Mouse (Mus musculus) spleen, postnatal 0 days (tissue): Measurements from ENCODE around the gene Ube2g2. TPM values are rescaled to one million over a fixed set of nuclear protein-coding genes. Genes with fewer than 3 reads are reported as not detected.

Source experiments
- microRNA counts: library from miRNA; unstranded; fragments of <30 nt; microRNA quantifications from one replicate; lab custom pipeline; 2015
- polyA plus RNA-seq: library from polyadenylated mRNA; unstranded; fragments of >200 nt; fragmentation: Nextera tagmentation; extraction: Ambion mirVana; gene quantifications from 2 replicates; pipeline ENCODE4 v1.2.1, GENCODE M21; 2015

Ube2g2 gene
- polyA plus RNA-seq: 41.2 and 42.6 TPM in 2 replicates

DNA sequence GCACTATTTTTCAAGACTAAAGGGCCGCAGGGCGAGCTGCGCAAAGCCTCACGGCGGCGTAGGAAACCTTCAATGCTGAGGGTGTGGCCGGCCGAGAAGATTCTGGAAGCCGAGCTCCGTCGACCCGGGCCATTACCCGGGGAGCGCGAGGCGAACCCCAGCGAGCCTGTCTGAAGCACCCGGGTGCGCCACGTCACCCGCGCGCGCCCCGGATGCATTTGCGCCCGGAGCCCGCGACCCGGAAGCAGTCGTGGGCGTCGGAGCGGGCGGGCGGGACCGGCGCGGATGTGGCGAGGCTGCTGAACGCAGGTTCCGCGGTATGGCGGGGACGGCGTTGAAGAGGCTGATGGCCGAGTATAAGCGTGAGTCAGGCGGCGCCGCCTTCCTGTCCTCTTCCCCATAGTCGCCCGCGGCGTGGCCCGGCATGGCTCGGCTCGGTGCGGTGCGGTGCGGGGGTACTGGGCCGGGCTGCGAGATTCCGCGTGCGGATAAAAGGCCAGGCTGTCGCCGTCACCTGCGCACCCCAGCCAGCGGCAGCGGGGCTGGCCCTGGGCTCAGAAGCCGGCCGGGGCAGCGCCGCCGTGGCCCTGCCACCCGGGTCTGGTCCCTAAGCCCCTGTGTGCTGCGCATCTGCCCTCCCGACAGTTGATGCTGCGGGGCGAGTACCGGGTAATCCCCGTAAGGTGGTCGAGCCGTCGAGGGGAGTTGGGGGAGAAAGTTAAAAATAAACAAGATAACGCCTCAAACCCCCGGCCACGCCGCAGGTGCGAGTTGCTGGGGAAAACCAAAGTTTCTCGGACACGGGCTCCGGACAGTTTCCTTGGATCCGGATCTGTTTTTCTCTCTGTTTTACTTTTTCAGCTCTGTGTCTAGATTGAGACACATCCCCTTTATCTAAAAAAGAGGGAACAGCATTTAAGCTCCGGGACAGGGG is at the start of gene Ube2g2:
Gene Ube2g2 (plus strand): TSS at position 221 of the 934 bp plus-strand sequence.

DNA sequence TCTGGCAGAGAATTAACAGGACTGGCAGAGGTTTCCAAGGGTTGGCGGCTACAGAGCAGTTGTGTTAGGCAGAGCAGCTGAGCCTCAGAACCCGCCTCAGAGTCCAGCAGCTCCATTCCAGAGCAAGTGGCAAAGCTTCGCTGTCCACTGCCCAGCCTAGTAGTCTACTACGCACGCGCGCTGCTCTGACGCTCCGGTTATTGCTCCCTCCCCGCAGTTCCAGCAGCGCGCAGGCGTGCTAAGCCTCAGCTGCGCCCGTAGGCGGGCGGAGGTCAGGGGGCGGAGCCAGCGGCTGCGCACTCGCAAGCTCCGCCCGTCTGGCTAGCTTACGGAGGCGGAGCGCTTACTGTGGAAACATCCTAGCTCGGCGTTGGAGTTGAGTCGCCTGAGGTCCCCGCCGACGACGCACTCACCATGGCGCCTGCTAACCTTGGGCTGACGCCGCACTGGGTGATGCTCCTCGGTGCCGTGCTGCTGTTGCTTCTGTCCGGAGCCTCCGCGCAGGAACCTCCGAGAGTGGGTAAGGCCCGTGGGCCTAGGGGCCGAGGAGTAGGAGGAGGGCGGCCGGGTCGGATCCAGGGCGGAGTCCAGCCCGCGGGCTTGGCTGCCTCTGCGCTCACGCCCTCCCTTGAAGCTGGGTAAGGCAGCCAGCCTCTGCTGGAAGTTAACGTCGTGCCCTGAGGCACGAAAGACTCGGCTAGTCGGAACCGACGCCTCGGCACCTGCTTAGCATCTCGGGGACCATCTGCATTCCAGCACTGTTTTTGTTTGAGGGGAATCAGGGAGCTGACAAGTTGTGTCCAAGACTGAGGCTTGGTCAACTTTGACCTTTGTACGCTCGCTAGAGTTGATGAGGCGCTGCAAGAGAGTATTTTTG is 40.4 kb upstream of the Ube2g2 start, which contains the start of gene Pttg1ip:
Gene Pttg1ip (plus strand): TSS at position 313 of the 877 bp plus-strand sequence.

GRCm38 (mm10) chr10:77605908-77606826 is 15.9 kb upstream of the Ube2g2 start, which contains the start of the genes Sumo3 and Gm49325:
Gene Sumo3 (plus strand): TSS chr10:77606097.
Gene Gm49325 (plus strand): TSS chr10:77606197.

DNA sequence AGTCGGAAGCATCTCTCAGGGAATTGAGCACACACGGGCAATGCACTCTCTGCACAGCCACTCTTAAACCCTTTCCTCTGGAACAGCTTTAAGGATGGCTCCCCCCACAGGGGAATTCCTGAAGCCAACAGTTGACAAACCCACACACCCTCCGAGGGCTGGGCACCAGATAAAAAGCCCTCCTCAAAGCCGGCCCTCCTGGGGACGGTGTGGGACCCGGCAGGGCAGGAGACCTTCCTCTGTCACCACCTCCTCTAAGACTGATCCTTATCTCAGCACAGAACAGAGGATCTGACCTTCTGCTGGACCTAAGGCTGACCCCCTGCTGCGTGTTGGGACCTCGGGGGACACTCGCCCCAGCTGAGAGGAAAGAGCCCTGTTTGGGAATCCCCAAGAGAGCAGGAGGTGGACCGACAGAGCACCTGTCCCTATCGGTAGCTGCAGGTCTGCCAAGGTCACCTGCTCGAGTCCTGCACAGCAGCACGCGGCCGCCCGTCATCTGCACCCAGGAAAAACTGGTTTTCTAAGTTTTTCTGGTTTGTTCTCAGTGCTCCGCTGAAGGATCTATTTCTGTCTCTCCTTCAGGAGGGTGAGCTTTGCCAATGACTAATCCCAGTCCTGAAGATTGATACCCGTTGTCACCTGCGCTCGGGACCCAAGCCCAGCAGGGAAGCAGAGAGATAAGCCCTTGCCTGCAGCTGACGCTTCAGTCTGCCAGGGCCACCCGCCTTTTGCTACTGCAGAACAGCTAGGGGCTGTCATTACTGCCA is 64.0 kb downstream of the Ube2g2 start, which contains the start of gene Tspear:
Gene Tspear (plus strand): TSS at position 675 of the 770 bp plus-strand sequence.

DNA sequence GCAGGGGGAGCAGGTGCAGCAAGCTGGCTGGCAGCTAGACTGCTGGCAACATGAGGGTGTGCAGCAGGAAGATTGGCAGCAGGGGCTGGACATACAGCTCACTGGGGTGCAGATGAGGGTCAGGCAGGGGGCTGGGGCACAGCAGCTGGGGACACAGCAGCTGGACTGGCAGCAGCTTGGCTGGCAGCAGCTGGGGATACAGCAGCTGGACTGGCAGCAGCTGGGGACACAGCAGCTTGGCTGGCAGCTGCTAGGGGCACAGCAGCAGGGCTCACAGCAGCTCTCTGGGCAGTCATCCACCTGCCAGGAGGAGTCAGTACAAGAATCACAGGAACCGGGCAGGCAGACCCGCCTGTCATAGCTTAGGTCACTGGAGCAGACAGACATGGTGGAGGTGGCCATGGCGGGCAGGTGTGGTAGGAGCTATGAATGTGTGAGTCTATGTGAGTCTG is 68.3 kb downstream of the Ube2g2 start, which contains the start of gene Gm19402:
Gene Gm19402 (minus strand): TSS at position 402 of the 452 bp plus-strand sequence.

MicroRNAs within 50 kb of the gene (microRNA counts, 519-probe panel; counts per million panel counts)
- microRNA mmu-miR-1930 (lab: Ali Mortazavi, UCI): 88.3 counts per million

Other genes starting within 250 kb of the Ube2g2 start
- gene Adarb1, start 204.0 kb upstream of the Ube2g2 start, polyA plus RNA-seq: 1.8 and 2.9 TPM in 2 replicates
- gene Fam207a, start 106.5 kb upstream of the Ube2g2 start, polyA plus RNA-seq: 23.5 and 23.9 TPM in 2 replicates
- gene Itgb2, start 92.0 kb upstream of the Ube2g2 start, polyA plus RNA-seq: 36.5 and 50.0 TPM in 2 replicates
- 71.1 and 81.7 TPM in 2 replicates for gene Pttg1ip, start 40.6 kb upstream of the Ube2g2 start, polyA plus RNA-seq
- gene Sumo3, start 16.2 kb upstream of the Ube2g2 start, polyA plus RNA-seq: 163 and 182 TPM in 2 replicates
- gene Gm49325, start 16.1 kb upstream of the Ube2g2 start, polyA plus RNA-seq: 5.2 and 12.6 TPM in 2 replicates
- gene Tspear, start 64.3 kb downstream of the Ube2g2 start, polyA plus RNA-seq: 0.10 TPM in 1 of 2 replicates, not detected in the other
- not detected in 2 replicates for gene Gm19402, start 68.5 kb downstream of the Ube2g2 start, polyA plus RNA-seq
- not detected in 2 replicates for gene Gm9508, start 75.0 kb downstream of the Ube2g2 start, polyA plus RNA-seq
- gene Gm10272, start 84.4 kb downstream of the Ube2g2 start, polyA plus RNA-seq: not detected in 2 replicates
- gene Gm10024, start 89.2 kb downstream of the Ube2g2 start, polyA plus RNA-seq: not detected in 2 replicates
- not detected in 2 replicates for gene Gm10142, start 93.5 kb downstream of the Ube2g2 start, polyA plus RNA-seq
- not detected in 2 replicates for gene Krtap12-1, start 98.3 kb downstream of the Ube2g2 start, polyA plus RNA-seq
- not detected in 2 replicates for gene Gm10100, start 104.2 kb downstream of the Ube2g2 start, polyA plus RNA-seq
- not detected in 2 replicates for gene Gm18596, start 120.4 kb downstream of the Ube2g2 start, polyA plus RNA-seq
- not detected in 2 replicates for gene Gm9736, start 129.1 kb downstream of the Ube2g2 start, polyA plus RNA-seq
- gene Gm3233, start 137.4 kb downstream of the Ube2g2 start, polyA plus RNA-seq: not detected in 2 replicates
- not detected in 2 replicates for gene Gm3238, start 149.1 kb downstream of the Ube2g2 start, polyA plus RNA-seq
- gene Gm7138, start 154.7 kb downstream of the Ube2g2 start, polyA plus RNA-seq: not detected in 2 replicates
- not detected in 2 replicates for gene Gm3250, start 160.3 kb downstream of the Ube2g2 start, polyA plus RNA-seq
- gene Gm7137, start 165.9 kb downstream of the Ube2g2 start, polyA plus RNA-seq: not detected in 2 replicates
- not detected in 2 replicates for gene Gm9639, start 172.8 kb downstream of the Ube2g2 start, polyA plus RNA-seq
- not detected in 2 replicates for gene Gm19668, start 176.9 kb downstream of the Ube2g2 start, polyA plus RNA-seq
- gene Gm9507, start 189.6 kb downstream of the Ube2g2 start, polyA plus RNA-seq: not detected in 2 replicates
- gene Gm2696, start 192.4 kb downstream of the Ube2g2 start, polyA plus RNA-seq: not detected in 2 replicates
- not detected in 2 replicates for gene Krtap10-4, start 204.8 kb downstream of the Ube2g2 start, polyA plus RNA-seq
- not detected in 2 replicates for gene Krtap10-10, start 213.7 kb downstream of the Ube2g2 start, polyA plus RNA-seq
- gene Gm36176, start 224.5 kb downstream of the Ube2g2 start, polyA plus RNA-seq: not detected in 2 replicates
- gene Gm10318, start 230.6 kb downstream of the Ube2g2 start, polyA plus RNA-seq: not detected in 2 replicates
- not detected in 2 replicates for gene Gm3285, start 239.7 kb downstream of the Ube2g2 start, polyA plus RNA-seq